Mouse (Mus musculus): ENCODE measurements around the gene Tmem150c. TPM values are rescaled to one million over a fixed set of nuclear protein-coding genes. Genes with fewer than 3 reads are reported as not detected.
A peak's percentile ranks its signal among the peaks of the same experiment; 100 is the strongest.

Tmem150c gene
- polyA plus RNA-seq, 1 experiment from 2014 or later = 1.7 TPM

DNA sequence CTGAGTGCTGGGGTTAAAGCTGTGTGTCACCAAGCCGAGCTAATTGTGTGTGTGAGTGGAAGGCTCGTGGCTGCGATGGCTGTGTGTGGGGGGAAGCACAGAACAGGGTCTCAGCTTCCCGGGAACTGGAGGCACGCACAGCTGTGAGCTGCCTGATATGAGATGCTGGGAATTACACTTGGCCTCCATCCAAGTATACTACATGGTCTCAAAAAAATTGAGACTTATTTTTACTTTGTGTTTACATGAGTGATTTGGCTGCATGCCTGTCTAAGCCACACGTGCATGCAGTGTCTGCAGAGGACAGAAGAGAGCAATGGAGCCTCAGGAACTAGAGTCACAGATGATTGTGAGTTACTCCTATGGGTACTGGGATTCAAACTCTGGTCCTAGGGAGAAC, 129.5 kb downstream of the Tmem150c start:
- Histone ChIP-seq H3K4me2 (ENCODE audit: low read depth, low read length) (no peak overlapping the region), H3K9me3 (ENCODE audit: control insufficient read depth, low read length) (no peaks in the 10 kb centered on the region), H3K36me3 (ENCODE audit: control insufficient read depth, insufficient read depth, low read length) (peaks cover 14% of the 10 kb centered on the region; the same call in 1 of the 2 replicates), H3K27ac (ENCODE audit: low read length) (peak overlapping the region; percentile 9; the same call in 1 of the 2 replicates), H3K9ac (ENCODE audit: low read depth, low read length) (no peak overlapping the region), H3K4me3 (ENCODE audit: low read length) (no peak overlapping the region), H3K4me1 (ENCODE audit: control insufficient read depth, insufficient read depth, low read length) (peaks cover 11% of the 10 kb centered on the region; the same call in 1 of the 2 replicates), H3K27me3 (replicated peaks; ENCODE audit: control insufficient read depth, insufficient read depth, low read length) (no peaks in the 10 kb centered on the region)
- ATAC-seq = peak; percentile 79
- 23% methylated on average over 6 of the region's 6 CpGs for WGBS

Other genes with a start within 250 kb of the Tmem150c start
- gene Hnrnpd, start 180.9 kb downstream of the Tmem150c start, polyA plus RNA-seq (2015; fragmentation: Nextera tagmentation; extraction: Ambion mirVana) = 32.8 and 37.0 TPM in 2 replicates
- gene 4930524J08Rik, start 180.7 kb downstream of the Tmem150c start, polyA plus RNA-seq (2015; fragmentation: Nextera tagmentation; extraction: Ambion mirVana) = 0.89 and 1.0 TPM in 2 replicates
- 90.9 and 102 TPM in 2 replicates for gene Hnrnpdl, start 120.1 kb downstream of the Tmem150c start, polyA plus RNA-seq (2015; fragmentation: Nextera tagmentation; extraction: Ambion mirVana)
- gene Enoph1, start 119.8 kb downstream of the Tmem150c start, polyA plus RNA-seq (2015; fragmentation: Nextera tagmentation; extraction: Ambion mirVana) = 49.2 and 53.7 TPM in 2 replicates